Mouse (Mus musculus) forebrain, embryonic 16.5 days (tissue): ENCODE results near the gene Mlph. TPM values are rescaled to one million over a fixed set of nuclear protein-coding genes. Genes with fewer than 3 reads are reported as not detected.

Source experiments
- ATAC-seq: fragments of 200-750 bp; cut with Nextera tagmentation; 2 replicates; pipeline ENCODE4 v1.8.0; 2017; ENCODE audit warnings: mild to moderate bottlenecking, moderate library complexity
- H3K27ac ChIP-seq: fragments of 300-500 bp; sonication (generic); 2 replicates; pipeline ENCODE4 v1.5.1; 2014; ENCODE audit warnings: low read length, control low read depth
- H3K27me3 ChIP-seq: fragments of 300-500 bp; sonication (generic); replicated peaks from 2 replicates; pipeline ENCODE4 v1.6.1; 2014; ENCODE audit warnings: low read length; ENCODE audit not compliant: control insufficient read depth, insufficient read depth
- H3K36me3 ChIP-seq: fragments of 300-500 bp; sonication (generic); 2 replicates; pipeline ENCODE4 v1.6.1; 2014; ENCODE audit not compliant: control insufficient read depth, insufficient read depth
- H3K4me1 ChIP-seq: fragments of 300-500 bp; sonication (generic); replicated peaks from 2 replicates; pipeline ENCODE4 v1.6.1; 2014; ENCODE audit warnings: low read length; ENCODE audit not compliant: control insufficient read depth, insufficient read depth
- H3K4me2 ChIP-seq: fragments of 300-500 bp; sonication (generic); 2 replicates; pipeline ENCODE4 v1.6.1; 2014; ENCODE audit warnings: mild to moderate bottlenecking, low read length, control low read depth
- H3K4me3 ChIP-seq: fragments of 300-500 bp; sonication (generic); replicated peaks from 2 replicates; pipeline ENCODE4 v1.5.1; 2014; ENCODE audit warnings: mild to moderate bottlenecking, low read length, control low read depth
- H3K9ac ChIP-seq: fragments of 300-500 bp; sonication (generic); replicated peaks from 2 replicates; pipeline ENCODE4 v1.6.1; 2014; ENCODE audit warnings: low read depth, low read length, control low read depth
- H3K9me3 ChIP-seq: fragments of 300-500 bp; sonication (generic); 2 replicates; pipeline ENCODE4 v1.6.1; 2016; ENCODE audit warnings: low read length; ENCODE audit not compliant: control insufficient read depth
- WGBS: fragments of 180-500 bp; shearing (Covaris S2); extraction: QIAGEN DNeasy Blood & Tissue Kit; methylation state at CpG from one replicate; pipeline ENCODE4 v1.1.7; 2014; 5-methylcytosine and 5-hydroxymethylcytosine counted together
- polyA plus RNA-seq: library from polyadenylated mRNA; unstranded; fragments of >200 nt; fragmentation: Nextera tagmentation; extraction: Ambion mirVana; gene quantifications from 2 replicates; pipeline ENCODE4 v1.2.1, GENCODE M21; 2015

Mlph gene
- polyA plus RNA-seq, 1 experiment from 2014 or later: 0.19 TPM

- no peak for ATAC-seq
- Histone ChIP-seq H3K27me3 (peaks cover 5% of the 10 kb centered on the region), H3K4me2 (no peak overlapping the region), H3K4me3 (no peak overlapping the region), H3K36me3 (no peaks in the 10 kb centered on the region), H3K9ac (no peak overlapping the region), H3K9me3 (no peaks in the 10 kb centered on the region), H3K27ac (no peak overlapping the region), H3K4me1 (peaks cover 7% of the 10 kb centered on the region)
- WGBS: 48% methylated on average over 15 of the region's 15 CpGs
These were observed 12.4 kb downstream of the Mlph start for GRCm38 (mm10) chr1:90927308-90927707.

GRCm38 (mm10) chr1:90927929-90928574, 13.2 kb downstream of the Mlph start:
- Histone ChIP-seq H3K36me3 (no peaks in the 10 kb centered on the region), H3K9ac (0 out of 2 replicates have a peak overlapping the region, but pooled peaks have one; percentile 14), H3K4me3 (0 out of 2 replicates have a peak overlapping the region, but pooled peaks have one; percentile 14), H3K4me2 (peak overlapping the region; percentile 40), H3K27me3 (peaks cover 5% of the 10 kb centered on the region), H3K9me3 (no peaks in the 10 kb centered on the region), H3K4me1 (peaks cover 11% of the 10 kb centered on the region), H3K27ac (no peak overlapping the region)
- ATAC-seq: peak; percentile 36; the same call in 1 of the 2 replicates
- under 1% methylated on average over 23 of the region's 23 CpGs for WGBS

- Histone ChIP-seq H3K27me3 (peaks cover 5% of the 10 kb centered on the region), H3K36me3 (no peaks in the 10 kb centered on the region), H3K9ac (no peak overlapping the region), H3K9me3 (no peaks in the 10 kb centered on the region), H3K27ac (no peak overlapping the region), H3K4me1 (peaks cover 11% of the 10 kb centered on the region), H3K4me3 (no peak overlapping the region), H3K4me2 (no peak overlapping the region)
- ATAC-seq: peak; percentile 63; the same call in 1 of the 2 replicates
- 5% methylated on average over 6 of the region's 6 CpGs for WGBS
These were observed 13.7 kb downstream of the Mlph start for GRCm38 (mm10) chr1:90928575-90928934.

- 65% methylated on average over 5 of the region's 5 CpGs for WGBS
- peaks cover 4% of the 10 kb centered on the region for H3K27me3 ChIP-seq
- peaks cover 8% of the 10 kb centered on the region for H3K4me1 ChIP-seq
- no peak overlapping the region for H3K9ac ChIP-seq
- 0 out of 2 replicates have a peak, but pooled peaks have one; percentile 54 for ATAC-seq
- H3K36me3 ChIP-seq: no peaks in the 10 kb centered on the region
- no peak overlapping the region for H3K27ac ChIP-seq
- H3K4me3 ChIP-seq: no peak overlapping the region
- H3K4me2 ChIP-seq: no peak overlapping the region
- no peaks in the 10 kb centered on the region for H3K9me3 ChIP-seq
These were observed 18.1 kb downstream of the Mlph start for GRCm38 (mm10) chr1:90933001-90933400.

- WGBS: 62% methylated on average over 9 of the region's 9 CpGs
These were observed 22.1 kb downstream of the Mlph start for GRCm38 (mm10) chr1:90936990-90937389.

GRCm38 (mm10) chr1:90939980-90940379, 25.1 kb downstream of the Mlph start:
- Histone ChIP-seq H3K27me3 (no peaks in the 10 kb centered on the region), H3K9me3 (no peaks in the 10 kb centered on the region), H3K4me1 (no peaks in the 10 kb centered on the region), H3K27ac (no peak overlapping the region), H3K4me3 (no peak overlapping the region), H3K4me2 (no peak overlapping the region), H3K9ac (no peak overlapping the region), H3K36me3 (no peaks in the 10 kb centered on the region)
- no peak for ATAC-seq
- 84% methylated on average over 4 of the region's 4 CpGs for WGBS

More at GRCm38 (mm10) chr1:90936990-90937389, 22.1 kb downstream of the Mlph start:
- no peak overlapping the region for H3K4me2 ChIP-seq
- no peaks in the 10 kb centered on the region for H3K27me3 ChIP-seq
- no peak overlapping the region for H3K9ac ChIP-seq
- no peak overlapping the region for H3K27ac ChIP-seq
- H3K36me3 ChIP-seq: no peaks in the 10 kb centered on the region
- no peak overlapping the region for H3K4me3 ChIP-seq
- H3K4me1 ChIP-seq: peaks cover 4% of the 10 kb centered on the region; the same call in 1 of the 2 replicates
- H3K9me3 ChIP-seq: no peaks in the 10 kb centered on the region
- no peak for ATAC-seq

- Histone ChIP-seq H3K9ac (no peak overlapping the region), H3K36me3 (no peaks in the 10 kb centered on the region), H3K4me2 (no peak overlapping the region), H3K4me3 (no peak overlapping the region), H3K9me3 (no peaks in the 10 kb centered on the region), H3K27me3 (no peaks in the 10 kb centered on the region), H3K4me1 (no peaks in the 10 kb centered on the region), H3K27ac (no peak overlapping the region)
- 60% methylated on average over 10 of the region's 10 CpGs for WGBS
- ATAC-seq: no peak
These were observed 30.3 kb downstream of the Mlph start for GRCm38 (mm10) chr1:90945171-90945570.

GRCm38 (mm10) chr1:90947252-90947651, 32.4 kb downstream of the Mlph start:
- H3K36me3 ChIP-seq: no peaks in the 10 kb centered on the region
- WGBS: 71% methylated on average over 2 of the region's 2 CpGs
- no peak overlapping the region for H3K4me2 ChIP-seq
- no peak overlapping the region for H3K4me3 ChIP-seq
- no peak for ATAC-seq
- H3K9me3 ChIP-seq: no peaks in the 10 kb centered on the region
- H3K4me1 ChIP-seq: no peaks in the 10 kb centered on the region
- H3K27ac ChIP-seq: no peak overlapping the region
- H3K27me3 ChIP-seq: no peaks in the 10 kb centered on the region
- H3K9ac ChIP-seq: no peak overlapping the region

GRCm38 (mm10) chr1:90949309-90949708, 34.4 kb downstream of the Mlph start:
- no peaks in the 10 kb centered on the region for H3K27me3 ChIP-seq
- H3K4me2 ChIP-seq: no peak overlapping the region
- no peak overlapping the region for H3K9ac ChIP-seq
- H3K27ac ChIP-seq: no peak overlapping the region
- no peaks in the 10 kb centered on the region for H3K36me3 ChIP-seq
- H3K4me3 ChIP-seq: no peak overlapping the region
- no peaks in the 10 kb centered on the region for H3K9me3 ChIP-seq
- no peaks in the 10 kb centered on the region for H3K4me1 ChIP-seq
- WGBS: 79% methylated on average over 9 of the region's 9 CpGs
- no peak for ATAC-seq
